Mouse (Mus musculus): ENCODE data around the gene Il12rb1. TPM values are rescaled to one million over a fixed set of nuclear protein-coding genes. Genes with fewer than 3 reads are reported as not detected.

Il12rb1 gene
- 0.22 TPM in 2 replicates for polyA plus RNA-seq (2015; fragmentation: Nextera tagmentation; extraction: Ambion mirVana)

DNA sequence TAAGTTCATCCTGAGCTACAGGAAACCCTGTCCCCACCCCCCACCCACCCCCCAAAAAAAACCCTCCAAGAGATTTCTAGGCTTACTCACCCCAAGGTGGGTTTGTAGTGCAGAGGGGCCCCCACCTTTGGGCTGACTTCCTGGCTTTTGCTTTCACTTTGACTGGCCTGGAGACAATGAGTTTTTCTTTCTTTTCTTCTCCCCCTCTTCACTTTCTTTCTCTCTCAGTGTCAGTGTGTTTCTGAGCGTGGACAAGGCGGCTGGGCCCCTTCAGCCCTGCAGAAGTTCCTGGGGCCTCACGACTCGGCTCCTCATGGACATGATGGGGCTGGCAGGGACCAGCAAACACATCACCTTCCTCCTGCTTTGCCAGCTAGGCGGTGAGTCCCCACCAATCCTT, at the start of gene Il12rb1:
Il12rb1 (plus strand) TSS at position 211 of the 400 bp plus-strand sequence.
- Histone ChIP-seq H3K4me2 (peak within 1 kb of the TSS; percentile 25), H3K27ac (replicated peaks) (no peak within 1 kb of the TSS)

DNA sequence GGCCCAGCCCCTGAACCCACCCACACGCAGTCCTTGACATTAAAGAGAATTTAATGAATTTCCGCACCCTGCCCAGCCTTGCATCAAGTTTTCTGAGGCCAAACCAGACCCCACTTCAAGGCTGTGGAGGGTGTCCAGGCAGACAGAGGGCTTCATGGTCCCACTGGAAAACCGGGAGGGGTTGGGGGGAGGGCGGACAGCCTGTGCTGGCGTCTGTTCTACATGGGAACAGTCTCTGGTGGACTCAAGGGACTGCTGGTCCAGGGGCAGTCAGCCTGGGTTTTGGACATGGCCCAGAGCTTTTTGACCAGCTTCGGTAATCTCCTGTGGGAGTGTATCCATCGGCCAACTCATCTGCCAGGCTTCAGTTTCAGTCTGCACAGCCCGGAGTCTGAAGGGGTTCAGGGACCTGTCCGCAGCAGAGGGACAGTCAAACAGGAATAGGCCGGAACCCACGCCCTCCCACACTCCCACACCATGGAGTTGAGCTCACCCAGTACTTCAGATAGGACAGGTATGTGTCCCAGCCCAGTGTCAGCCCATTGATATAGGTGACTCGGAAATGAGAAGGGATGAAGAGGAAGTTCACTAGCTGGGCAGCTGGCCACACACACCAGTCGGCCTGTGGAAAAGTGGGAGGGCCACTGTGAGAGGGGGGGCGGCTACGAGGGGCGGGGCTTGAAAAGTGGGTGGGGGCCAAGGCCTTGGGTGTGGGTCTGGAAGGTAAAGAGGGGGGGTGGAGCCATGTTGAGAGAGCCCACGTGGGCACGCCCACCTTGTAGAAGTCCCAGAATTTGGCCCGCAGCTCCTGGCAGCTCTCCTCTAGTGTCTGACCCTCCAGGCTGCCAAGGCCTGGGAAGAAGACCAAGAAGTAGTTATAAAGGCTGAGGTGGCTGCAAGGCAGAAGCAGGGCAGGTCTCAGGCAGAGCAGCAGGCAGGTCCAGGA, 49.4 kb upstream of the Il12rb1 start:
- peak overlapping the region; percentile 99 for H3K4me2 ChIP-seq
- H3K4me1 ChIP-seq (replicated peaks) = peaks cover 76% of the 10 kb centered on the region
- no peaks in the 10 kb centered on the region for H3K27me3 ChIP-seq
- H3K36me3 ChIP-seq (replicated peaks) = peaks cover 31% of the 10 kb centered on the region
- WGBS (ENCODE audit: insufficient replicate concordance) = 64% methylated on average over 19 of the region's 19 CpGs
- H3K4me3 ChIP-seq (replicated peaks) = peak overlapping the region; percentile 74; the same call in 1 of the 2 replicates
- H3K27ac ChIP-seq (replicated peaks) = peak overlapping the region; percentile 96; the same call in 1 of the 2 replicates
- H3K9me3 ChIP-seq (replicated peaks) = no peaks in the 10 kb centered on the region
- H3K9ac ChIP-seq = 0 out of 2 replicates have a peak overlapping the region, but pooled peaks have one; percentile 88
- ATAC-seq (ENCODE audit: insufficient read depth) = no peak

More for the DNA sequence above, at the start of gene Il12rb1:
- WGBS (ENCODE audit: insufficient replicate concordance) = 42% methylated on average over 5 of the region's 5 CpGs
- Histone ChIP-seq H3K9ac (no peak within 1 kb of the TSS), H3K36me3 (replicated peaks) (no peaks in the 10 kb centered on the region), H3K9me3 (replicated peaks) (no peaks in the 10 kb centered on the region), H3K4me3 (replicated peaks) (no peak within 1 kb of the TSS), H3K4me1 (replicated peaks) (peaks cover 57% of the 10 kb centered on the region), H3K27me3 (peaks cover 46% of the 10 kb centered on the region)
- no peak for ATAC-seq (ENCODE audit: insufficient read depth)

DNA sequence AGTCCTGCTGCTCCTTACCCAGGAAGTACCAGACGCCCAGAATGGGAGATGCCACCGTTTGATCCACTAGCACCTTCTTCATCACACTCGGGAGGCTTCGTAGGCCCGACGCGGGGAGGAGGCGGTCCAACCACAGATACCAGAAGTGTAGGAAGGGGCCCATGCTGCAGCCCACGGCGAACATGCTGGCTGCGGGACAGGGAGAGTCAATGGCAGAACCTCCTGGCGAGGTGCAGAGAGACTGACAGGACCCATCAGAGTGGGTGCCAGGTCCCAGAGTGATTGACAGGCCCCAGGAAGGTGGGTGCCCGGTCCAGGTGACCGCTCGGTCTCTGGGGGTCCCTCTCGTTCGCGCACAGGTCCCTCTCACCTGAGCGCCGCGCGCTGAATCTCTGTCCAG, 47.9 kb upstream of the Il12rb1 start:
- Histone ChIP-seq H3K36me3 (replicated peaks) (peaks cover 31% of the 10 kb centered on the region), H3K27ac (replicated peaks) (peak overlapping the region; percentile 96), H3K9me3 (replicated peaks) (no peaks in the 10 kb centered on the region), H3K9ac (peak overlapping the region; percentile 88), H3K4me3 (replicated peaks) (peak overlapping the region; percentile 74), H3K27me3 (no peaks in the 10 kb centered on the region), H3K4me1 (replicated peaks) (peaks cover 77% of the 10 kb centered on the region), H3K4me2 (peak overlapping the region; percentile 99)
- under 1% methylated on average over 22 of the region's 22 CpGs for WGBS (ENCODE audit: insufficient replicate concordance)
- no peak for ATAC-seq (ENCODE audit: insufficient read depth)

DNA sequence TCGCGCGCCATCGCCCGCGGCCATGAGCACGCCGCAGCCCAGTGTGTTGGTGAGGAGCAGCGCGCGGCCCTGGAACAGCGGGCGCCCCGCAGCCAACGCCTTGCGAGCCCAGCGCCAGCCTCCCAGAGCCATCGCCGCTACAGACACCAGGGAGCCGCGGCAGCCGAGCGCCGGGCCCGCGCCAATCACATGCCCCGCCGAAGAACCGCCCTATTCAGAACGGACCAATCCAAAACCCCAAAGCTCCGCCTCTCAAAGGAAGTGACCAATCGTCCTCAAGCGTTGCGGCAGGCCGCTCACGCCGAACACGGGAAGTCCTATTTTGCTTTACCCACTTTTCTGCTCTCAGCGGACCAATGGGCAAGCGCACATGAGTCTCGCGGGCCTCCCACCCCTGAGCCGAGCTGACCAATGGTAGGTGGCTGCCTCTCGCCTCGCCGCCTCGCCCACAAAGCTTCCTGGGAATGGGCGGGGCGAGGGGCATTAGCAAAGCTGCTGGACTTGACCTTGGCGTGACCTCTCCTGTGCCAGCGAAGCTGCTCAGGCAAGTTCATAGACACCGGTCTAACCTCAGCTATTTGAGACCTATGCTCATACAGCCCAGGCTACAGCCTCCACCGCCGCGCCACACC, 47.4 kb upstream of the Il12rb1 start, which contains the start of gene Mpv17l2:
Mpv17l2 (minus strand) TSS at position 172 of the 632 bp plus-strand sequence.
- Histone ChIP-seq H3K9ac (peak within 1 kb of the TSS; percentile 88), H3K27ac (replicated peaks) (peak within 1 kb of the TSS; percentile 96), H3K4me3 (replicated peaks) (peak within 1 kb of the TSS; percentile 74), H3K27me3 (no peaks in the 10 kb centered on the region), H3K9me3 (replicated peaks) (no peaks in the 10 kb centered on the region), H3K4me2 (peak within 1 kb of the TSS; percentile 99), H3K4me1 (replicated peaks) (peaks cover 77% of the 10 kb centered on the region), H3K36me3 (replicated peaks) (peaks cover 31% of the 10 kb centered on the region)
- ATAC-seq (ENCODE audit: insufficient read depth) = peak; percentile 91
- under 1% methylated on average over 55 of the region's 55 CpGs for WGBS (ENCODE audit: insufficient replicate concordance)

DNA sequence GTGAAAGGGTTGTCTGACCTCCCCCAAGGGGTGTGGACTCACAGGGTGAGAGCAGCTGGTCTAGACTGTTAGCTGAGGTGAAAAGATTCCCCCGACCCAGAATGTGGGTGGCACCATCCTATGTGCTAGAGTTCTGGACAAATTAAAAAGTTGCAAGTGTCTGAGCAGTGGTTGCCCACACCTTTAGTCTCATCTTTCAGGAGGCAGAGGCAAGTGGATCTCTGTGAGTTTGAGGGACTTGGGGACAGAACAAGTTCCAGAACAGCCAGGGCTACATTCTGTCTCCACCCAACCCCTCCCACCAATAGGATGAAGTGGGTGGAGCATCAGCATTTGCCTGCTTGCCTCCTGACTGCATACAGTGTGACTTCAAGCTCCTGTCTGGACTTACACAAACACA, 46.1 kb upstream of the Il12rb1 start:
- Histone ChIP-seq H3K4me3 (replicated peaks) (no peak overlapping the region), H3K4me2 (peak overlapping the region; percentile 99), H3K9ac (peak overlapping the region; percentile 13; the same call in 1 of the 2 replicates), H3K27ac (replicated peaks) (peak overlapping the region; percentile 94), H3K36me3 (replicated peaks) (peaks cover 21% of the 10 kb centered on the region), H3K9me3 (replicated peaks) (no peaks in the 10 kb centered on the region), H3K27me3 (no peaks in the 10 kb centered on the region), H3K4me1 (replicated peaks) (peaks cover 89% of the 10 kb centered on the region)
- no peak for ATAC-seq (ENCODE audit: insufficient read depth)
- WGBS (ENCODE audit: insufficient replicate concordance) = 29% methylated on average over 1 of the region's 1 CpGs

DNA sequence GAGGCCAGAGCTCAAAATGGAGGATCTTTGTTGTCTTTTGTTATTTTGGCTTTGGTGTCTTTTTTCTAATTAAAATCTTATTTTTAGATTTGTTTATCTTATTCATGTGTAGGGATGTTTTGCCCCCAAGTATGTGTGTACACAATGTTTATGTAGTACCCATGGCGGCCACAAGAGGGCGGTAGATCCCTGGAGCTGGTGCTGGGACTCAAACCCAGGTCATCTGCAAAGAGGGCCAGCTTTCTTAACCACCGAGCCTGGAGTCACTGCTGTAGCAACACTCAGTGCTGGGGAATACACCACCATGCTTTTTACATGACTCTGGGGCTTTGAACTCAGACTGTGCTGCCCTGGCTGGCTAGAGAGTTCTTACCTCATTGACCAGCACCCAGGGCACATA, 44.9 kb upstream of the Il12rb1 start:
- H3K27me3 ChIP-seq = no peaks in the 10 kb centered on the region
- WGBS (ENCODE audit: insufficient replicate concordance) = under 1% methylated on average over 3 of the region's 3 CpGs
- ATAC-seq (ENCODE audit: insufficient read depth) = no peak
- H3K4me1 ChIP-seq (replicated peaks) = peaks cover 97% of the 10 kb centered on the region
- H3K4me3 ChIP-seq (replicated peaks) = 0 out of 2 replicates have a peak overlapping the region, but pooled peaks have one; percentile 64
- 0 out of 2 replicates have a peak overlapping the region, but pooled peaks have one; percentile 19 for H3K9ac ChIP-seq
- peak overlapping the region; percentile 95 for H3K4me2 ChIP-seq
- H3K36me3 ChIP-seq (replicated peaks) = peaks cover 14% of the 10 kb centered on the region
- H3K9me3 ChIP-seq (replicated peaks) = no peaks in the 10 kb centered on the region
- peak overlapping the region; percentile 94 for H3K27ac ChIP-seq (replicated peaks)

DNA sequence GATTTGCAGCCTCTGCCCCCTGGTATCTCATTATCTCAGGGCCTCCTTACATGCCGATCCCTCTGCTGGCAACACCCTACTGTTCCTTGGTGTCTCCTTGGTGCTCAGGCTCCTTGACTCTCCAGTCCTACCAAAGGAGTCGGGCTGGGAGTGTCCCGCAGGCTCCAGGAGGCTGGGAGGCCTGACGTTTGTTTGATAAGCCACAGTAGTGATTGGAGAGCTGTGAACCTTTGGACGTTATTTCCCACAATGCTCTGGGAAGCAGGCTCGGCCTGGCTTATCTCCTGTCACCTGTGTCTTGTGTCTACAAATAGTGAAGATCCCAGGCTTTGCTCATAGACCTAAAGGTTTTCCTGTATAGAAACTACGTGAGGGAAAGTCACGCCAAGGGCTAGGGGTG, 44.2 kb upstream of the Il12rb1 start:
- H3K4me1 ChIP-seq (replicated peaks) = peaks cover 97% of the 10 kb centered on the region
- H3K36me3 ChIP-seq (replicated peaks) = peaks cover 15% of the 10 kb centered on the region
- H3K4me2 ChIP-seq = peak overlapping the region; percentile 95
- H3K9me3 ChIP-seq (replicated peaks) = no peaks in the 10 kb centered on the region
- H3K27me3 ChIP-seq = no peaks in the 10 kb centered on the region
- ATAC-seq (ENCODE audit: insufficient read depth) = peak; percentile 29
- H3K27ac ChIP-seq (replicated peaks) = peak overlapping the region; percentile 94
- 11% methylated on average over 8 of the region's 8 CpGs for WGBS (ENCODE audit: insufficient replicate concordance)
- H3K4me3 ChIP-seq (replicated peaks) = peak overlapping the region; percentile 64
- H3K9ac ChIP-seq = peak overlapping the region; percentile 19; the same call in 1 of the 2 replicates

DNA sequence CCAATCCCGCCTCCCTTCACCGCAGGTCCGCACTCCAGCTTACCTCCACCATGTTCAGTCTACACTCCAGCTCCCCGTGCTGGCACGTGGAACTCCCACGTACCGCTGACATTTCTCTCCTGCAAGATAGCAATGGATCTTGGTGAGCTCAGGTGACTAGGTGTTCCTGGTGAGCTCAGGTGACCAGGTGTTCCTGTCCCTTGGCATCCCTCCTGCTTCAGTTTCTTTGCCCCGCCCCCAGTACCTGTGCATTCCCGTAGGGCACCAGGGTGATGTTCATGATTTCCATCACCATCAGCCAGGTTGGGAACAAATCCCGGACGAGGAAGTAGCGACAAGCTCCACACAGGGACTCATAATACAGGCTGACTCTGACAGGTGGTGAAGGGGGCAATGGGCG, 43.6 kb upstream of the Il12rb1 start:
- Histone ChIP-seq H3K36me3 (replicated peaks) (peaks cover 16% of the 10 kb centered on the region), H3K27ac (replicated peaks) (peak overlapping the region; percentile 94), H3K9me3 (replicated peaks) (no peaks in the 10 kb centered on the region), H3K4me1 (replicated peaks) (peaks cover 97% of the 10 kb centered on the region), H3K27me3 (no peaks in the 10 kb centered on the region), H3K9ac (peak overlapping the region; percentile 19; the same call in 1 of the 2 replicates), H3K4me2 (peak overlapping the region; percentile 95), H3K4me3 (replicated peaks) (peak overlapping the region; percentile 64)
- WGBS (ENCODE audit: insufficient replicate concordance) = 79% methylated on average over 13 of the region's 13 CpGs
- no peak for ATAC-seq (ENCODE audit: insufficient read depth)

DNA sequence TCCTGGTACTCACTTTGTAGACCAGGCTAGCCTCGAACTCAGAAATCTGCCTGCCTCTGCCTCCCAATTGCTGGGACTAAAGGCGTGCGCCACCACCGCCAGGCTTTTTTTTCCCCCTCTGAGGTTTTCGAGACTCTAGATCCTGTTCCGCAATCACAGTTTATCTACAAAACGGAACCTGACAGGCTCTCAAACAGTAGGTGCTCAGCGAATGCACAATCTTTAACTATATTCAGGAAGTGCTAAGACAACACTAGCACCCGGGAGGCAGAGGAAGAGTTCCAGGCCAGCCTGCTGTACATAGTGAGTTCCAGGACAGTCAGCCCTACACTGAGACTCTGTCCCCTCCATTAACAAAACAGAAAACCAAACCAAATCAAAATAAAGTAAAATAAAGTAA, 42.9 kb upstream of the Il12rb1 start:
- WGBS (ENCODE audit: insufficient replicate concordance) = 29% methylated on average over 9 of the region's 9 CpGs
- no peaks in the 10 kb centered on the region for H3K27me3 ChIP-seq
- peak overlapping the region; percentile 94 for H3K27ac ChIP-seq (replicated peaks)
- peak overlapping the region; percentile 95 for H3K4me2 ChIP-seq
- H3K9ac ChIP-seq = peak overlapping the region; percentile 68; the same call in 1 of the 2 replicates
- H3K36me3 ChIP-seq (replicated peaks) = peaks cover 17% of the 10 kb centered on the region
- no peak for ATAC-seq (ENCODE audit: insufficient read depth)
- peaks cover 97% of the 10 kb centered on the region for H3K4me1 ChIP-seq (replicated peaks)
- H3K9me3 ChIP-seq (replicated peaks) = no peaks in the 10 kb centered on the region
- peak overlapping the region; percentile 64 for H3K4me3 ChIP-seq (replicated peaks)

DNA sequence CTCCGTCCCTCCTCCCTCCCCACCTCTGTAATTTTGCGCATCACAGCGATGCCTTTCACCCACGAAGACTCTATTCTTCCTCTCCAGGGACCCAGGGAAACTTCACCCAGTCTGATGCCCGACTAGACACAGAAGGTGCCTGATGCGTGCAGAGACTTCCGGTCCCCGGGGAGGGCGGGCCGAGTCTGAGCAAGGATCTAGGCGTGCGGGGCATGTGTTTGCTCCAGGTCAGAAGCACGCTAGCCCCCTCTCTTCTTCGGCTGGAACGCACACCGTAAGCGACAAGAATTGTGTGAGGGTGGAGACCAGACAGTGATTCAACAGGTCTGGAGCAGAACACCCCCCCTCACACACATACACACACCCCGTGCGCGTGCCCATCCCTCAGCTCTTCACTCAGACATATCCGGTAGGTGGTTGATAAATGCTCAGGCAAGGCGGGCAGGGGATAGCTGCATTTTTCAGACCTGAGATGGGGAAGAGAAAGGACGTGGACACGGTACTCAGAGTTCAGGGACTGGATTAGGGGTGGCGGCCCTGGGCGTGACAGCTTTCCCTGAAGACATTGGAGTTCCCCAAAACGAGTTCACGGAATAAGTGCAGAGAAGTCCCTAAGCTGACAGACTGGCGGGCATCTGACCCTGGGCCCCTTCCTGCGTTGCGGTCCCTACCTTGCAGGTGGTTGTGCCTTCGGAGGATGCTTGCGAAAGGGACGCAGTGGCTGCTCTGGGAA, 42.2 kb upstream of the Il12rb1 start:
- peak overlapping the region; percentile 68 for H3K9ac ChIP-seq
- ATAC-seq (ENCODE audit: insufficient read depth) = no peak
- H3K27me3 ChIP-seq = no peaks in the 10 kb centered on the region
- peak overlapping the region; percentile 95 for H3K4me2 ChIP-seq
- peaks cover 100% of the 10 kb centered on the region for H3K4me1 ChIP-seq (replicated peaks)
- H3K27ac ChIP-seq (replicated peaks) = peak overlapping the region; percentile 94
- peak overlapping the region; percentile 64 for H3K4me3 ChIP-seq (replicated peaks)
- H3K36me3 ChIP-seq (replicated peaks) = peaks cover 24% of the 10 kb centered on the region
- WGBS (ENCODE audit: insufficient replicate concordance) = 3% methylated on average over 34 of the region's 34 CpGs
- no peaks in the 10 kb centered on the region for H3K9me3 ChIP-seq (replicated peaks)
